Mouse (Mus musculus) adrenal gland, adult (tissue): ENCODE measurements around the gene Tnfaip1.
"Not testable (repeated sequence)": the region's sequence is repeated elsewhere in the genome, so short reads cannot be mapped to it uniquely, and the experiment has no call there.

ENCODE experiments used
- DNase-seq, 2 experiments: peaks; one replicate each; pipeline ENCODE4 v3.0.0; 2022 to 2023; ENCODE audit warnings: low spot score in 1 of 2; ENCODE audit not compliant: inconsistent age in 2 of 2

The Tnfaip1 gene

GRCm38 (mm10) chr11:78540358-78540757 lies 4.2 kb upstream of the Tnfaip1 start:
- DNase-seq = peak in 1 of 2 experiments; percentile 64

GRCm38 (mm10) chr11:78536690-78537084 lies 555 bp upstream of the Tnfaip1 start:
- DNase-seq = no peak

- peak; percentile 54 to 85 for DNase-seq
These were observed 604 bp downstream of the Tnfaip1 start for GRCm38 (mm10) chr11:78535376-78536079.

GRCm38 (mm10) chr11:78534516-78534915 lies 1.6 kb downstream of the Tnfaip1 start:
- peak in 1 of 2 experiments; percentile 55 for DNase-seq

- DNase-seq = not testable (repeated sequence)
These were observed 4.6 kb downstream of the Tnfaip1 start for GRCm38 (mm10) chr11:78531515-78531914.

- DNase-seq = peak; percentile 51 to 75
These were observed 5.1 kb downstream of the Tnfaip1 start for GRCm38 (mm10) chr11:78531046-78531445.

GRCm38 (mm10) chr11:78530001-78530400 lies 6.1 kb downstream of the Tnfaip1 start:
- DNase-seq = no peak

- DNase-seq = no peak
These were observed 7.4 kb downstream of the Tnfaip1 start for GRCm38 (mm10) chr11:78528714-78529113.

GRCm38 (mm10) chr11:78524838-78525237 lies 11.3 kb downstream of the Tnfaip1 start:
- no peak for DNase-seq

- no peak for DNase-seq
These were observed 12.7 kb downstream of the Tnfaip1 start for GRCm38 (mm10) chr11:78523241-78523955.

GRCm38 (mm10) chr11:78522481-78522997 lies 13.6 kb downstream of the Tnfaip1 start:
- DNase-seq = peak in 1 of 2 experiments; percentile 66

- DNase-seq = no peak
These were observed 14.3 kb downstream of the Tnfaip1 start for GRCm38 (mm10) chr11:78521880-78522279.

- DNase-seq = no peak
These were observed 17.2 kb downstream of the Tnfaip1 start for GRCm38 (mm10) chr11:78518931-78519330.

GRCm38 (mm10) chr11:78515549-78516325 lies 20.4 kb downstream of the Tnfaip1 start:
- DNase-seq = no peak

- DNase-seq = no peak
These were observed 22.9 kb downstream of the Tnfaip1 start for GRCm38 (mm10) chr11:78513106-78513790.

GRCm38 (mm10) chr11:78512025-78512957 lies 23.8 kb downstream of the Tnfaip1 start, which contains the start of the genes Tmem199 and Poldip2:
Gene Tmem199 (minus strand): TSS chr11:78512172.
Gene Poldip2 (plus strand): TSS chr11:78512193.
- DNase-seq = peak; percentile 92 to 95

GRCm38 (mm10) chr11:78509148-78509547 lies 27.0 kb downstream of the Tnfaip1 start:
- no peak for DNase-seq

- DNase-seq = no peak
These were observed 30.7 kb downstream of the Tnfaip1 start for GRCm38 (mm10) chr11:78505430-78505829.

- DNase-seq = no peak
These were observed 33.1 kb downstream of the Tnfaip1 start, which contains the start of gene Sebox for GRCm38 (mm10) chr11:78502909-78503650. Gene Sebox (plus strand): TSS chr11:78503447.
